Mouse (Mus musculus) erythroblast, embryonic 14.5 days (primary cell): ENCODE data around the gene Efhd2. TPM values are rescaled to one million over a fixed set of nuclear protein-coding genes. Genes with fewer than 3 reads are reported as not detected.

ENCODE experiments used
- H3K27me3 ChIP-seq: 2 replicates; pipeline ENCODE4 v1.6.1; 2012; ENCODE audit warnings: inconsistent platforms; ENCODE audit not compliant: control insufficient read depth
- H3K36me3 ChIP-seq: 2 replicates; pipeline ENCODE4 v1.6.1; 2012; ENCODE audit warnings: mild to moderate bottlenecking, inconsistent platforms; ENCODE audit not compliant: control insufficient read depth
- H3K4me1 ChIP-seq: 2 replicates; pipeline ENCODE4 v1.6.1; 2012; ENCODE audit warnings: inconsistent platforms; ENCODE audit not compliant: control insufficient read depth
- H3K4me3 ChIP-seq: replicated peaks from 2 replicates; pipeline ENCODE3; 2012; ENCODE audit warnings: moderate library complexity, mild to moderate bottlenecking, inconsistent platforms
- H3K9me3 ChIP-seq: 2 replicates; pipeline ENCODE4 v1.6.1; 2012; ENCODE audit warnings: low read length, inconsistent platforms, mixed read lengths; ENCODE audit not compliant: control insufficient read depth
- GATA1 ChIP-seq: IDR thresholded peaks from 2 replicates; pipeline ENCODE4 v1.6.1; 2012; ENCODE audit warnings: low read length, inconsistent platforms, mixed read lengths
- TAL1 ChIP-seq: IDR thresholded peaks from 3 replicates; pipeline ENCODE4 v1.6.1; 2012; ENCODE audit warnings: low read length, inconsistent platforms, mixed read lengths
- polyA plus RNA-seq: library from polyadenylated mRNA; stranded (reverse); fragments of >175 nt; gene quantifications from 2 replicates; pipeline ENCODE4 v1.2.3, GENCODE M21; 2012

Efhd2 gene
- 3.7 and 4.2 TPM in 2 replicates for polyA plus RNA-seq

DNA sequence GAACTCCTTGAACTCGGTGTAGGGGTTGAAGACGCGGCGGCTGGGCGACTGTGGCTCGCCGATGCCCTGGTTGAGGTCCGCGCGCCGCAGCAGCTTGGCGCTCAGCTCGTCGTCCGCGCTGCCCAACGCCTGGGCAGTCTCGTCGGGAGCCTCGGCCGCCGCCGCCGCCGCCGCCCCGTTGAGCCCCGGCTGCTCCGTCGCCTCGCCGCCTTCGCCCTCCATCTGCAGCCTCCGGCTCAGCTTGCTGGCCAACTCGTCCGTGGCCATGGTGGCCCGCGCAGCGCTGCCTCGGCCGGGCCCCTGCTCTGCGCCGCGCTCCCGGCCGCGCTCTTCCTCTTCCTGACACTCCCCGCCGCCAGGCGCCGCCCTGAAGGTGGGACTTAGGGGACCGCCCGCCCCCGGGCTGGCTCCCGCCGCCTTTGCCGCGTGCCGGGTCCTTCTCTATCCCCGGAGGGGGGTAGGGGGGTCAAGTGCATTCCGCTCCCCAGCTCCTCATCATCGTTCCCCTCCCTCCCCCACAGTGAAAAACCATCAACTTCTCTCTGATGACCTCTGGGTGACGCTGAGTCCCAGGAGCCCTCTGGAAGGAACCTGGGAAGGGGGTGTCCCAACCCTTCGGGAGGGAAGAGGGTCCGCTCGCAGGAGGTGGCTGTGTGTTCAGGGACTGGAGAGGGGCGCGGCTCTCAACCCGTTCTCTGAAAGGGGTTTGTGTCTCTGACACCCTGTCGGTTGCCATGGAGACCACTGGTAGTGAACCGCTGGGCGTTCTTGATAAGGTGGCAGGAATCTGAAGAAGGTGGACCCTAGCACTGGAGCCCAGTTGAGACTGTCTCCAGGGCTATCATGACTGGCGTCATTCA is at the start of gene Efhd2:
Gene Efhd2, minus strand, starts transcription at position 320 of the 860 bp plus-strand sequence.
- Histone ChIP-seq H3K4me3 (peak within 1 kb of the TSS; percentile 84), H3K27me3 (peaks cover 34% of the 10 kb centered on the region), H3K4me1 (peaks cover 61% of the 10 kb centered on the region), H3K36me3 (peaks cover 25% of the 10 kb centered on the region), H3K9me3 (no peaks in the 10 kb centered on the region)
- TF ChIP-seq TAL1 (peak; percentile 71), GATA1 (peak; percentile 44)

DNA sequence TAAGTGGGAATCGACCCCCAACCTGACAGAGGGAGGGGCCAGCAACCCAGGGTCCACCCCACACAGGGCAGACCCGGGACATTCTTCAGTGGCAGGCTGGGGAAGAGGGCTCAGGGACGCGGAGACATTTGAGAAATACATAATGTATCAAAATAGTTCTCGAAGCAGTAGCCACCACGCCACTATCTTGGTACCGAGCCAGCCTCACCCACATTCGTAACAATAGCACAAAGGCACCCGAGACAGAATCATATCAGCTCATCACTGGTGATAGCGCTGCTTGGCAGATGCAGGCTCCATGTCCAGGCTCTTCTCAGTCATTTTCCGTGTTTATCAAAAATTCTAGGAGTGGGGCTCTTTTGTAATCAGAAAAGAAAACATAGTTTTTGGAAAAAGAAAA is 49.2 kb upstream of the Efhd2 start:
- no peaks in the 10 kb centered on the region for H3K9me3 ChIP-seq
- H3K27me3 ChIP-seq: no peaks in the 10 kb centered on the region
- H3K4me1 ChIP-seq: no peaks in the 10 kb centered on the region
- TF ChIP-seq TAL1: no peak
- TF ChIP-seq GATA1: no peak
- H3K4me3 ChIP-seq: no peak overlapping the region
- no peaks in the 10 kb centered on the region for H3K36me3 ChIP-seq

DNA sequence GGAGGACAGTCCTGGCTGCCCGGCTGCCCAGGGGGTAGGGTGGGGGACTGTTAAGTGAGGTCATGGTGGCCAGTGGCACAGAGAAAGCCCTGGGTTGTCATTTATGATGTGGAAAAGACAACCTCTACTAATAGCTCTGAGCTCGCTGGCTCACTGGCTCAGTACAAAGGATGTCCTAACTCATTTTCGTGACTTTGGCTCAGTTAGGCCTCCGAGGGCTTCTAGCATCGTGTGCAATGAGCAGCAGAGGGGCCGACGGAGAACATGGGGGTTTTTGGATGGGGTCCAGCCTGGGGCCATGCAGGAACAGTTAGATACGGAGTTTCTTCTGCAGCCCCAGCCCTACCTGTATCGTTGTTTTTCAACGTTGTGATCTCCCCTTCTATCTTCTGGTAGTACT is 45.7 kb upstream of the Efhd2 start:
- Histone ChIP-seq H3K27me3 (no peaks in the 10 kb centered on the region), H3K9me3 (no peaks in the 10 kb centered on the region), H3K4me1 (no peaks in the 10 kb centered on the region), H3K36me3 (no peaks in the 10 kb centered on the region), H3K4me3 (no peak overlapping the region)
- TF ChIP-seq TAL1 (no peak), GATA1 (no peak)

DNA sequence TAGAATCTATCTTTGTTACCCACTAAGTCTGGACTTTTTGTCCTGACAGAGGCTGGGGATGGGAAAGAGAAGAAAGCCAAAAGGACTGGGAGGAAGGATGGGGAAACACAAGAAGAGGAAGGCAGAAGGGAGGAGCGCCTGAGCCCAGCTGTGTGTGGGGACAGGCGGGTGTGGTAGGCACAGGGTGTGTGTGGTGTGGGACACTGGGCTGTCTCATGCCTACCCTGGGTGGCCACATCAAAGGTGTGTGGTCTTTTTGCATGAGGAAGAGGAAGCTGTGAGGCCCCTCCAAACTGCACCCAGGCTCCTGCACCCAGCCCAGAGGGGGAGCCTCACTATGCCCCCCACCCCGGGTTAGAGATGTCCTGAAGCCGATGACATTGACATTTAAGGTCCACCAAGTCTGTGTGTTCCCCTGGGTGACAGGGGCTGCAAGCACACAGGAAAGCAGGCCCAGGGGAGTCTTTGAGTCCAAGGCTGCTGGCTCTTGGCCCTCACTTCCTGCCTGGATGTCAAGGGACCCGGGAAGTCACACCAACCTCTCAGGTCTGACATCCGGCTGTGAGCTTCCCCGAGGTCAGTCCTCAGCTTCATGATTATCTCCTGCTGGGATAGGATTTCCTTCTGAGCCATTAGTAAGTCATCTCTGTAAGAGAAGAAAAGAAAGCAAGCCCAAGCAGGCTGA is 43.2 kb upstream of the Efhd2 start:
- no peaks in the 10 kb centered on the region for H3K4me1 ChIP-seq
- H3K9me3 ChIP-seq: no peaks in the 10 kb centered on the region
- H3K36me3 ChIP-seq: no peaks in the 10 kb centered on the region
- H3K27me3 ChIP-seq: no peaks in the 10 kb centered on the region
- no peak overlapping the region for H3K4me3 ChIP-seq
- TF ChIP-seq TAL1 (no peak), GATA1 (no peak)

DNA sequence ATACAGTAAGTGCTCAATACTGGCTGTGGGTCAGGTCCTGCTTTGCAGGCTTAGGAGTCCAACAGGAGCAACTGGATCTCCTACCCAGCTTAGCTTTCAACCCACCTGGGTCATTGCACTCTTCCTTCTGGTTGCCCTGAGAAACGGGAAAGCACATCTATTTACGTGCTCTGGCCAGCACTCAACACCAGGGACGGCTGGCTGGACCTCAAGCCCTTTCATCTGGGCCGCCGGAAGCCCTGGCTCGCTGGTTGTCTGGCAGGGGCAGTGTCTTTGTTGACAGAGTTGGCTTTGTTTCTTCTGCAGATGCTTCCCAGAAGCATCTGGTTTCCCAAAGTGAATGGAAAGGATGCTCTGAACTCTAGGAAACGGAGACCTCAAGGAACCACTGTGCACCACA is 39.3 kb upstream of the Efhd2 start:
- no peaks in the 10 kb centered on the region for H3K36me3 ChIP-seq
- no peaks in the 10 kb centered on the region for H3K27me3 ChIP-seq
- no peaks in the 10 kb centered on the region for H3K9me3 ChIP-seq
- no peaks in the 10 kb centered on the region for H3K4me1 ChIP-seq
- H3K4me3 ChIP-seq: no peak overlapping the region
- TF ChIP-seq TAL1 (no peak), GATA1 (no peak)

DNA sequence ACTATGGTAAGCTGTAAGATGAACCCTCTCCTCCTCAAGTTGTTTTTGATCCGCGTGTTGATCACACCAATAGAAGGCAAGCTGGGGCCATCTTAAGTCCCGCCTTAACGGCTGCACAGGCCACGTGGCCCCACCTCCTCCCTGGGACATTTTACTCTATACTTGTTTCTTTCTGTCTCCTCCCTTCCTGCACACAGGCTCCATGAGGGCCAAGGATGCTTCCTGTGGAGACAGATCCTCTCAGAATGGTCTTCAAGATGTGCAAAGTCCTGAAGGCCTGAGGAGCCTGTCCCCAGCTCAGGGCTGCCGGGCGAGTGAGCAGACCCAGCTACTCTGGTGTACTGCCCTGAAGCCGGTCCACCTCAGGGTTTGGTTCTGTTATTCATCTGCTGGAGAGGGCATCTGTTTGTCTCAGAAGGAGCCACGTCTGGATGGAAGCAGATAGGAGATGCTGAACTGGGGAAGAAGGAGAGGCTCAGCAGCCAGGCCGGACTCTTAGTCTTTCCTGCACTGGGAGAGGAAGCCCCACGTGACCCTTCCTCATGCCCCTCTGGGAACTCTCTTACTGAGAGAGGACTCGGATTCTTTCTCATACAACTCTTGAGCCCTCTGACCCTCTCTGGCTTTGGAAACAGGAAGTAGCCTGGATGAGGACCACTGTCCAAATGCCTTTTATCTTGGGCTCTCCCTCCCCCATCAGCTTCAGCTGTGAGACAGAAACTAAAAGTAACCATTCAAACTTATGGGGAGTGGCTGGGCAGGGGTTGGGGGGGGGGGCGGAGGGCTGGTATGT is 38.7 kb upstream of the Efhd2 start:
- Histone ChIP-seq H3K27me3 (no peaks in the 10 kb centered on the region), H3K9me3 (no peaks in the 10 kb centered on the region), H3K4me1 (no peaks in the 10 kb centered on the region), H3K4me3 (no peak overlapping the region), H3K36me3 (no peaks in the 10 kb centered on the region)
- TF ChIP-seq GATA1 (no peak), TAL1 (no peak)

DNA sequence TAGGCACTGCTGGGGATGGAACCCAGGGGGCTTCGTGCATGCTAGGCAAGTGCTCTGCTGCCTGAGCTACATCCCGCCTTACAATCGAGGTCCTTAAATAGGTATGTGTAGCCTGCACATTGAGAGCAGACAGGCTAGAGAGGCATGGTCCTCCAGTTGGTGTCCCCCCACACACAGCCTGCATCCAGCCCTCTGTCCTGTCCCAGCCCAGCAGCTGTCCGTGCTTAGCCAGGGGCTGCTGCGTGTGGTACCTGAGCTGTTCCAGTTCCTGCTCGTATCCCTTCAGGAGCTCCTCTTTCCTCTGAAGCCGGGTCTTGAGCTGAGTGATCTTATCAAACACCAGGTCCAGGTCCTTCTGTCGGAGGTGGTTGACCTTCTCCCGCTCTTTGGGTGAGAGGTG is 30.0 kb upstream of the Efhd2 start:
- H3K27me3 ChIP-seq: no peaks in the 10 kb centered on the region
- no peaks in the 10 kb centered on the region for H3K4me1 ChIP-seq
- no peak overlapping the region for H3K4me3 ChIP-seq
- no peaks in the 10 kb centered on the region for H3K36me3 ChIP-seq
- H3K9me3 ChIP-seq: no peaks in the 10 kb centered on the region
- TF ChIP-seq TAL1: no peak
- TF ChIP-seq GATA1: no peak

DNA sequence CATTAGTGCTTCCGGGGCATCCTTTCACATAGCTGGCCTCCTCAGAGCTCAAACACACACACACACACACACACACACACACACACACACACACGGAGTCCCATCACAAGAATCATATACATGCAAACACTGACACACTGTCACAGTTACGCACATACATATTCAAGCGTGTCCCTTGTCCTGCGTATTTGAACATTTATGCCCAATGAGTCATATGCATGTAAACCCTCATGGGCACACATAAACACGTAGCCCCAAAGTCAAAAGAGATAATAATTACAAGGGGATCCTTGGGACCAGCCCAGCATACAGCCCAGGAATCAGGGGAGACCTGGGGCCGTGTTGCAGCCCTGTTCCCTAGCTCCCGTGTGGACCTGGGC is 27.7 kb upstream of the Efhd2 start:
- Histone ChIP-seq H3K4me1 (no peaks in the 10 kb centered on the region), H3K36me3 (no peaks in the 10 kb centered on the region), H3K27me3 (no peaks in the 10 kb centered on the region), H3K9me3 (no peaks in the 10 kb centered on the region), H3K4me3 (no peak overlapping the region)
- TF ChIP-seq TAL1 (no peak), GATA1 (no peak)
